Mouse (Mus musculus): ENCODE measurements around the gene Itsn1.

GRCm38 (mm10) chr16:91935108-91935507, 206.0 kb downstream of the Itsn1 start:
- TF ChIP-seq CTCF (IDR thresholded peaks at IDR 0.05; ENCODE audit: control insufficient read depth, insufficient read depth, insufficient replicate concordance, low read depth, low read length) (peak; percentile 76; the same call in 1 of the 2 replicates), POLR2A (IDR thresholded peaks at IDR 0.05; ENCODE audit: control insufficient read depth, low read depth, low read length) (no peak)
